Mouse (Mus musculus) neural tube, embryonic 10.5 days (tissue): ENCODE data around the gene Rpl11.
"Not testable (repeated sequence)": the region's sequence is repeated elsewhere in the genome, so short reads cannot be mapped to it uniquely, and the experiment has no call there.

Experiments
- DNase-seq: peaks from one replicate; pipeline ENCODE4 v3.0.0-alpha.2; 2017; ENCODE audit warnings: low spot score; ENCODE audit errors: extremely low spot score

The Rpl11 gene

GRCm38 (mm10) chr4:136070592-136070991, 17.4 kb upstream of the Rpl11 start:
- no peak for DNase-seq

- peak; percentile 86 for DNase-seq
Observed at GRCm38 (mm10) chr4:136069954-136070353, 16.7 kb upstream of the Rpl11 start.

GRCm38 (mm10) chr4:136069313-136069712, 16.1 kb upstream of the Rpl11 start:
- DNase-seq, result no peak

GRCm38 (mm10) chr4:136063143-136063542, 9.9 kb upstream of the Rpl11 start:
- no peak for DNase-seq

GRCm38 (mm10) chr4:136059800-136060488, 6.7 kb upstream of the Rpl11 start:
- not testable (repeated sequence) for DNase-seq

GRCm38 (mm10) chr4:136057916-136058315, 4.7 kb upstream of the Rpl11 start:
- DNase-seq, result no peak

- no peak for DNase-seq
Observed at GRCm38 (mm10) chr4:136056030-136056429, 2.8 kb upstream of the Rpl11 start.

GRCm38 (mm10) chr4:136053843-136054242, 615 bp upstream of the Rpl11 start:
- no peak for DNase-seq

- no peak for DNase-seq
Observed at GRCm38 (mm10) chr4:136052534-136053246, 538 bp downstream of the Rpl11 start.

GRCm38 (mm10) chr4:136052060-136052459, 1.2 kb downstream of the Rpl11 start:
- no peak for DNase-seq

- no peak for DNase-seq
Observed at GRCm38 (mm10) chr4:136050226-136050625, 3.0 kb downstream of the Rpl11 start.

- no peak for DNase-seq
Observed at GRCm38 (mm10) chr4:136048291-136049032, 4.8 kb downstream of the Rpl11 start.

- DNase-seq, result no peak
Observed at GRCm38 (mm10) chr4:136047626-136048025, 5.6 kb downstream of the Rpl11 start.

- no peak for DNase-seq
Observed at GRCm38 (mm10) chr4:136046888-136047287, 6.3 kb downstream of the Rpl11 start.

- DNase-seq, result no peak
Observed at GRCm38 (mm10) chr4:136045091-136045490, 8.1 kb downstream of the Rpl11 start.

- no peak for DNase-seq
Observed at GRCm38 (mm10) chr4:136043784-136044400, 9.3 kb downstream of the Rpl11 start.

- DNase-seq, result no peak
Observed at GRCm38 (mm10) chr4:136035078-136035477, 18.1 kb downstream of the Rpl11 start.

- no peak for DNase-seq
Observed at GRCm38 (mm10) chr4:136033231-136033630, 20.0 kb downstream of the Rpl11 start.

- no peak for DNase-seq
Observed at GRCm38 (mm10) chr4:136030968-136031909, 22.0 kb downstream of the Rpl11 start.

- no peak for DNase-seq
Observed at GRCm38 (mm10) chr4:136028689-136029088, 24.5 kb downstream of the Rpl11 start.

- DNase-seq, result no peak
Observed at GRCm38 (mm10) chr4:136028132-136028564, 25.1 kb downstream of the Rpl11 start.
